Mouse (Mus musculus) embryonic fibroblast, embryonic 13.5 days (primary cell): Measurements from ENCODE around the gene Tubb5.

Experiments used
- CTCF ChIP-seq: IDR thresholded peaks from 2 replicates; pipeline ENCODE4 v1.5.1; 2011; ENCODE audit warnings: mild to moderate bottlenecking, control low read depth, low read length, moderate library complexity, borderline replicate concordance; ENCODE audit not compliant: insufficient read depth
- POLR2A ChIP-seq: IDR thresholded peaks from 2 replicates; pipeline ENCODE4 v1.6.1; 2011; ENCODE audit warnings: low read depth, mild to moderate bottlenecking, control low read depth, low read length, moderate library complexity

DNA sequence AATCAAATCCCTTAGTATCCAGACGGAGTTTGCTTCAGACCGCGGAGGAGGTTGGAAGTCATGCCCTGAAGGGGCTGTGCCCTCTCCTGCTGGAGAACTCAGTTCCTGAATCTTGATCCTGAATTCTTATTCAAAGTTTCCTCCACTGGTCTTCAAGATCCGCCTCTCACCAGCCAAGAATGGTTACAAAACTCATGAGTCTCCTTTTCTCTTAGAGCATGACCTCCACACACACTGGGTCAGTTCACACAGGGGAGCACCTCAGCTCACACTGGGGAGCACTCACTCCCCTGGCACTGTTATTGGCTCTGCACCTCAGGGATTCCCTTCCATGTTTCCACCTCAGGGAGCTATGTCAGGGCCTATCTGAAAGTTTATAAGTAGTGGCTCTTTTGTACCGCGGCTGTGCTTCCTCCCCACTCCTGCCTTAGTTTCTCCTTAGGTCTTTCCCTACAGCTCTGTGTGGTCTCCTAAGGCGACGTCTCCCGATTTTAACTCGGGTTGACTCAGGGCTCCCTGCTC is 26.8 kb upstream of the Tubb5 start:
- TF ChIP-seq POLR2A = peak; percentile 46; the same call in 1 of the 2 replicates
- TF ChIP-seq CTCF = no peak
